Mouse (Mus musculus): ENCODE results near the gene Olfr885.

Gene Olfr885

DNA sequence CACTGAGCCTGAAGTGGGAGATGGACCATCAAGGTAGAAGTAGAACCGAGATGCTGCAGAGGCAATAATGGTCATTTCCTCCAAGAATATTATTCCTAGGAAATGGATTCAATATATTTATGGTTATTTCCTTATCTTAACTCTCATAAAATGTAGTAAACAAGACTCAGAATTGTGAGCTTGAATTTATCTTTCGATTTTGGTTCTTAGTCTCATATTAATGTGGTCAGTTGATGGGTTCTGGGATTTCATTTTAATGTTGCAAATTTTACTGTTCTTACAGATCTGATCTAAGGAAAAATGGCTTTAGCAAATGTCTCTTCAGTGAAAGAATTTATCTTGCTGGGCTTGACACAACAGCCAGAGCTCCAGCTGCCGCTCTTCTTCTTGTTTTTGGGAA lies at the start of gene Olfr885:
Gene Olfr885, plus strand, starts transcription at position 301 of the 400 bp plus-strand sequence.
- DNase-seq (ENCODE audit: low read depth), result no peak

DNA sequence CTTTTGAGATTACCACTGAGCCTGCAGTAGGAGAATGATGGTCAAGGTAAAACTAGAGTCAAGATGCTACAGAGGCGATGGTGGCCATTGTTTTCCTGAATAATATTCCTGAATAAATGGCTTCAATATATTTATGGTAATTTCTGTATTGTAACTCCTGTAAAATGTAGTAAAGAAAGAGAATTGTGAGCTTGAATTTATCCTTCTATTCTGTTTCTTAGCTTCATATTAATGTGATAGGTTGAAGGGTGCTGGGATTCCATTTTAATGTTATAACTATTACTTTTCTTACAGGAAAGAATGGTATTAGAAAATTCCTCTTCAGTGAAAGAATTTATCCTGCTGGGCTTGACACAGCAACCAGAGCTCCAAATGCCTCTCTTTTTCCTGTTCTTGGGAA lies 35.6 kb upstream of the Olfr885 start, which contains the start of gene Olfr883:
Gene Olfr883, plus strand, starts transcription at position 301 of the 400 bp plus-strand sequence.
- no peak for DNase-seq (ENCODE audit: low read depth)

DNA sequence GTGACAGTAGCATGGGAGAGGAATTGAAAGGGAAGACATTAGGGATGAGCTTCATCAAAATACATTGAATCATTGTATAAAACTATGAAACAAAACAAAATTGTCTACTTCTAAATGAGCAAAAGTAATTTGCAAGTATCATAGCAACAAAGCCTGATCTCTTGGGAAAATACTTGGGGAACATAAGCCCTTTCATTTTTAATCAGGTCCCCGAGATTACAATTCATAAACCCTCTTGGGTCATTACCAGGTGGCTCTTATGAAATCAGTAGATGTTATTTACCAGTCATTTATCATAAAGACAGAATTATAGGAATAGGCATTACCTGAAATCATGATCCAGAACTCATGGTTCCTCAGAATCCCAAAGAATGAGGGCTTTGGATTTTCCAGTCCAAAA lies 14.9 kb upstream of the Olfr885 start, which contains the start of gene Olfr884:
Gene Olfr884, plus strand, starts transcription at position 301 of the 400 bp plus-strand sequence.
- DNase-seq (ENCODE audit: low read depth), result no peak

DNA sequence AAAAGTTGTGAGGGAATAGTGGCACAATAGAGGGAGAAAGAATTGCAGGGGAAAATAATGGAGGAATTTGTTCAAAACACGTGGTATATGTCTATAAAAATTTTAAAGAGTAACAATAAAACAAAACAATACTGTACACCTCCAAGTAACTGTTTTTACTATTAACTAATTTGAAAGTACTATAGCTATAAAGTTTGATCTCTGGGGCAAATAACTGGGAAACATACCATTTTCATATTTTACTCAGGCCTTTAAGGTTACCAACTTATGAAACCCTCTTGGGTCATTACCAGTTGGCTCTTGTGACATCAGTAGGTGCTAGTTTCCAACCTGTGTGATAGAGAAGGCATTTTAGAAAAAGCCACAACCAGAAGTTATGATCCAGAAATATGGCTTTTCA lies 22.6 kb downstream of the Olfr885 start, which contains the start of gene Olfr887:
Gene Olfr887, plus strand, starts transcription at position 301 of the 400 bp plus-strand sequence.
- DNase-seq (ENCODE audit: low read depth), result no peak

DNA sequence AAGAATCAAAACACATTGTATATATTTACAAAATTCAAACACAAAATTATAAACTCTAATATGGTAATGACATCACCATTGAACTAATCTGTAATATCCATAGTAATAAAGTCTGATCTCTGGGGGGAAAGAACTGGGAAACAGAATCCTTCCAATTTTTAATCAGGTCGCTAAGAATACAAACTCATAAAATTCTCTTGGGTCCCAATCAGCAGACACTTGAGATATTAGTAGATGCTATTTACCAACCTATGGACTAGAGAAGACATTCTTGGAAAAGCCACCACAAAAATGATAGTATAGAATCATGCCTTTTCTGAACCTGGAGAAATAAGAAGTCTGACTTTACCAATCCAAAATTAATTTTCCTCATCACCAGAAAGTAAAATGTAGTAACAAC lies 46.7 kb downstream of the Olfr885 start, which contains the start of gene Olfr888:
Gene Olfr888, plus strand, starts transcription at position 301 of the 400 bp plus-strand sequence.
- no peak for DNase-seq (ENCODE audit: low read depth)

Data from 416B (cell line).